Comparison of ENCODE assay signal across 10 mouse cellular contexts in the genomic region with DNA sequence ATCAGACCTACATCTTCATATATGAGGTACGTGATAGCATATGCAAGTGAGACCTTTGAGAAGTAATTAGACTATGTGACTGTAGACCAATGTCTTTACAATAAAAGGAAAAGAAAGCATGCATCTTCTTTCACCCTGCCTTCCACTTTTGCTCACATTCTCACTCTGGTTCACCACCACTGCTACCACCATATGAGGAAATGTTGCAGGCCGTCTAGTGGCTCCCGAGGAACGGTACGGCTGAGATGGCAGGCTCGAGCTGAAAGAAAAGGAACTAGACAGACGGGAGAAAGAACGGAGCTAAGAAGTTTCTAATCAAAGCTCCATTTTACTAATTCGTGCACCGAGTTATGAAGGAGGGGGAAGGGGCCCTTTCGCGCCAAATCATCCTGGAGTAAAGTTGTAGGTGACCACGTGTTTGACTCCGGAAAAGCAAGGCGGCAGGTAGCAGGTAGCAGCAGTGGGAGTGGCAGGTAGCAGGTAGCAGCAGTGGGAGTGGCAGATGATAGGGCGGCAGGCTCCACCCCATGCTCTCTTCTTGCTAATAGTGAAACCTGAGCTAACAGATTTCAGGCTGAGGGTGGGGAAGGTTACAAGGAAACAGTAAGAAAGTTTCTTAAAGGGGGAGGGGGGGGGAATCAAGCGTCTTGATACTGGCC.
DNase-seq lines count a peak whose midpoint lies in the region; ATAC-seq and TF ChIP-seq lines count a peak whose summit lies in the region.
"Had no signal": no experiment of that assay in that cellular context is flagged by ENCODE, and none has a peak within 500 bp of the region (broad histone marks: within the 10 kb centered on the region; RNA-seq: fewer than 3 reads in every experiment).

No protein-coding gene starts in this region.

- TF ChIP-seq CTCF in kidney, postnatal 0 days (IDR thresholded peaks at IDR 0.05; ENCODE audit: low read depth): no peak

- peaks cover 4% of the 10 kb centered on the region; the same call in 1 of the 2 replicates for H3K4me1 ChIP-seq in hindbrain, embryonic 15.5 days (replicated peaks)
- H3K4me1 ChIP-seq in hindbrain, embryonic 16.5 days (ENCODE audit: control insufficient read depth, insufficient read depth, low read depth, low read length): peaks cover 3% of the 10 kb centered on the region
- no peaks in the 10 kb centered on the region; the same call in 1 of the 2 replicates for H3K4me1 ChIP-seq in kidney, postnatal 0 days (replicated peaks; ENCODE audit: insufficient read depth, low read length)

- peak; percentile 6; the same call in 1 of the 2 replicates for ATAC-seq in hindbrain, embryonic 15.5 days (ENCODE audit: low FRiP score, low read depth)
- ATAC-seq in hindbrain, embryonic 16.5 days: no peak
- peak; percentile 75; the same call in 1 of the 2 replicates for ATAC-seq in kidney, postnatal 0 days (replicated peaks; ENCODE audit: low FRiP score, low read depth)

- DNase-seq in embryo, embryonic 9.5 days (ENCODE audit: extremely low spot score): peak; percentile 14
- DNase-seq in kidney, postnatal 0 days (ENCODE audit: low spot score): no peak
- DNase-seq in lung, postnatal 36 days: peak; percentile 50
- no peak for DNase-seq in left cerebral cortex, adult 11 months (ENCODE audit: low spot score)
- DNase-seq in left cerebral cortex, adult 18-20 months (ENCODE audit: low spot score in 2 of 2): no peak
- no peak for DNase-seq in Muller cell, postnatal 12 days (ENCODE audit: inconsistent ontology term)
- DNase-seq: cerebellum, adult 9-11 months had no signal

- H3K4me3 ChIP-seq in hindbrain, embryonic 15.5 days: no peak overlapping the region
- H3K4me3 ChIP-seq in hindbrain, embryonic 16.5 days (ENCODE audit: low read length): no peak overlapping the region
- peak overlapping the region; percentile 16; the same call in 1 of the 2 replicates for H3K4me3 ChIP-seq in kidney, postnatal 0 days (replicated peaks; ENCODE audit: low read depth, low read length)

- no peak overlapping the region for H3K27ac ChIP-seq in hindbrain, embryonic 15.5 days (replicated peaks)
- H3K27ac ChIP-seq in hindbrain, embryonic 16.5 days (ENCODE audit: low read depth, low read length): no peak overlapping the region
- no peak overlapping the region for H3K27ac ChIP-seq in kidney, postnatal 0 days

- H3K9ac ChIP-seq in hindbrain, embryonic 15.5 days: no peak overlapping the region
- no peak overlapping the region for H3K9ac ChIP-seq in hindbrain, embryonic 16.5 days (ENCODE audit: low read depth, low read length)
- H3K9ac ChIP-seq in kidney, postnatal 0 days (ENCODE audit: low read depth, low read length): no peak overlapping the region

- 35% methylated on average over 17 of the region's 17 CpGs for WGBS in hindbrain, embryonic 15.5 days
- 30% methylated on average over 17 of the region's 17 CpGs for WGBS in hindbrain, embryonic 16.5 days
- WGBS in kidney, postnatal 0 days: 19% methylated on average over 17 of the region's 17 CpGs

- no peaks in the 10 kb centered on the region for H3K36me3 ChIP-seq in hindbrain, embryonic 15.5 days
- no peaks in the 10 kb centered on the region for H3K36me3 ChIP-seq in hindbrain, embryonic 16.5 days (ENCODE audit: control insufficient read depth, insufficient read depth, low read length)
- H3K36me3 ChIP-seq in kidney, postnatal 0 days (ENCODE audit: insufficient read depth, low read length): no peaks in the 10 kb centered on the region

- H3K4me2 ChIP-seq in hindbrain, embryonic 15.5 days: 0 out of 2 replicates have a peak overlapping the region, but pooled peaks have one; percentile 16
- no peak overlapping the region for H3K4me2 ChIP-seq in hindbrain, embryonic 16.5 days (ENCODE audit: low read length)
- H3K4me2 ChIP-seq in kidney, postnatal 0 days (ENCODE audit: low read length): peak overlapping the region; percentile 41

- no peaks in the 10 kb centered on the region for H3K9me3 ChIP-seq in hindbrain, embryonic 15.5 days
- no peaks in the 10 kb centered on the region for H3K9me3 ChIP-seq in hindbrain, embryonic 16.5 days (ENCODE audit: control insufficient read depth, low read length)
- H3K9me3 ChIP-seq in kidney, postnatal 0 days (replicated peaks; ENCODE audit: low read length): no peaks in the 10 kb centered on the region

- H3K27me3 ChIP-seq in hindbrain, embryonic 15.5 days: no peaks in the 10 kb centered on the region
- H3K27me3 ChIP-seq in hindbrain, embryonic 16.5 days (replicated peaks; ENCODE audit: control insufficient read depth, insufficient read depth, low read length): no peaks in the 10 kb centered on the region
- no peaks in the 10 kb centered on the region for H3K27me3 ChIP-seq in kidney, postnatal 0 days (ENCODE audit: insufficient read depth, low read length)
- H3K27me3 ChIP-seq: Patski had no signal

Comparison
In these comparisons a context has a peak if more than half of its experiments do, and no peak if none do; other contexts are left out.
1. DNase-seq: peak in embryo, embryonic 9.5 days (single experiment) and lung, postnatal 36 days (single experiment); none in kidney, postnatal 0 days (single experiment), left cerebral cortex, adult 11 months (single experiment), left cerebral cortex, adult 18-20 months (0 of 2) and Muller cell, postnatal 12 days (single experiment).